Mouse (Mus musculus): ENCODE results near the gene Casp14.

DNA sequence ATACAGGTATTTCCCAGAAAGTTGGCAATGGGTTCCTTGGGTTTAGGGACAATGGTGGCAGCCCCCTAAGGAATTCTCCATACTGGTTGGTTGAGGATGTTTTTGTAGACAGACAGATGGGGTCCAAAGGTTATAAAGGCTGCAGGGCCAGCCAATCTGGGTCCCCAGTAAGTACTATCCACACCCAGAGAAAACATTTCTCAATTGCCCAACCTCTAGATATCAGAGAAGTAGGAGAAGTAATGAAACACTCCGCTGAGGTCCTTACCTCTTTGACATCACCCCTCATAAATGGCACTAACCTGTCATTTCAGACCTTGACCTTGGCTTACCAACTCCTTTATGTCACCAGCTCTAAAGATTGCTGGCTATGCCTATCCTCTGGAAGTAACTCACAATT is 53.5 kb downstream of the Casp14 start:
- no peak for TF ChIP-seq CTCF (IDR thresholded peaks at IDR 0.05; ENCODE audit: low read depth, low read length)
- no peak for TF ChIP-seq POLR2A (IDR thresholded peaks at IDR 0.05; ENCODE audit: insufficient read depth, low read length)
